Mouse (Mus musculus) c-Kit-positive CD71-negative TER-119-negative erythroid progenitor cells, embryonic 14.5 days (primary cell): Measurements from ENCODE around the gene Zfp735.

Source experiments
- DNase-seq: peaks from one replicate; pipeline ENCODE4 v3.0.0-alpha.2; 2013; ENCODE audit warnings: low read depth

Gene Zfp735

DNA sequence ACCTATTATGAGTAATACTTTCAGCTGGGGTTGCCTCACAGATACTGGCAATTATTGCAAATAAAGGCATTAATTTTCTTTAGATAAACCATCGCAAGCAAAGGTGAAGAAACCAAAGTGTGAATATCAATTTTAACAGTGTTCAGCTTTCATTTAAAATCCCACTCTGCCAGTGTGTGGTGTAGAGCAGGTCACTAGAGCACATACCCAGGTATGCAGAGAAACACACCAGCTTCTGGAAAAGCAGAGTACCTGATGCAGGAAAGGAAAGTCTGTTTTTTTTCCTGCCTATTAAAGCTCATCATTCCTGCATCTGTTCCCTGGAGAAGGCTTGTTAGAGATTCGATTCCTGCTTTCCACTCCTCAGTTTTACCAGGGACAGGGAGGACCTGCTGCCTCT lies at the start of gene Zfp735:
TSS of gene Zfp735 (plus strand) at position 301 of the 400 bp plus-strand sequence.
- no peak for DNase-seq

DNA sequence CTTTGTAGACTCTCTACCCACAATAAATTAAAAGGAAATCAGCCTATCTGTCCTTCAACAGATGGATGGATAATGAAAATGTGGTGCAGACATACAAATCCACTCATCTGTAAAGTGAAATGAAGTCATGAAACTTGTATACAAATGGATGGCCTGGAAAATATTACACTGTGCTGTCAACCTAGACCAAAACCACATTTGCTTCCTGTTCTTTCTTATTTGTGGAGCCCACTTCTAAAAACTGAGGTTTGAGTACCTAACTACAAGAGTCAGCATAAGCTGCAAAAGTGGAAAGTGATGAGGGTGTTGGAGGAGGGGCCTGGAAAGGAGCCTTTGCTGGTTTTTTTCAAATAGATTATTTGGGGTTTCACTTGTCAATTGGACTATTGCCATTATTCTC lies 70.5 kb downstream of the Zfp735 start:
- DNase-seq, result no peak
